Mouse (Mus musculus): ENCODE data around the gene Tedc2. TPM values are rescaled to one million over a fixed set of nuclear protein-coding genes. Genes with fewer than 3 reads are reported as not detected.
A peak's percentile ranks its signal among the peaks of the same experiment; 100 is the strongest.

Gene Tedc2
- polyA plus RNA-seq, 1 experiment = 17.0 TPM

DNA sequence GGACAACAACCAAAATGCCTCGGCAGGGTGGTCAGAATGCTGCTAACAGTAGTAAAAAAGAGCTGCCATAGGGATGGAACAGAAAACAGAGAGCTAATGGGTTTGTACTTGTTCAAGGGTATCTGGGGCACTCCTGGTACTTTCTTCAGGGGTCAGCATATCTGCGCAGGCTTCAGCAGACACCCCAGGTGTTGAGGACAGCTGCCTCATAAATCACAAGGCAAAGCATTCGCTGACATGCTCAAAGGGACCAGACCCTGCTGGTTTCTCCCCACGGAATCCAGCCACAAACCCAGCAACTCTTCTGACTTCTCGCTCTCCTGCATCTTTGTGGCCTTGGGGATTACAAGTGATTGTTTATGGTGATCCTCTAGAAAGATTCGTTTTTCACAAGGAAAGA lies 2.0 kb upstream of the Tedc2 start:
- TF ChIP-seq CTCF (IDR thresholded peaks at IDR 0.05; ENCODE audit: extremely low read depth, insufficient read depth, low read length) (no peak), POLR2A (IDR thresholded peaks at IDR 0.05; ENCODE audit: extremely low read depth, insufficient read depth, low read length) (no peak)
- Histone ChIP-seq H3K27ac (ENCODE audit: insufficient read depth, low read length) (no peak overlapping the region), H3K4me3 (ENCODE audit: insufficient read depth, low read length) (no peak overlapping the region), H3K4me1 (ENCODE audit: control insufficient read depth, insufficient read depth, low read length) (peaks cover 4% of the 10 kb centered on the region; the same call in 1 of the 2 replicates)

DNA sequence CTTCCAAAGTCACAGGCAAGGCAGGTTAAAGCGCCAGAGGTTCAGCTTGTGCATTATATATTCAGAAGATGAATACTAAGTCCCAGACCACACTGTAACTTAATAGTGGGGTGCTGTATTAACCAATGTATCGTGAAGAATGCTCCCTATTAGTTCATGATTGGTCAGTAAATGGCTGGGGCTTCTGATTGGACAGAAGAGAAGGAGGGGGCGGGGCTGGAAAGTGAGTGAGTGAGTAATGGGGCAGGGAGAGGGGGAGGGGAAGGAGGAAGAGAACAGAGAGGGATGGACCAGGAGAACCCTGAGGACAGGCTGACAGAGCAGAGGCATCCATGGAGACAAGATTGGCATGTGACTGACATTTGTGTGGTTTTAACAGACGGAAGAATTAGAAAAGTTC lies 3.8 kb downstream of the Tedc2 start:
- H3K27ac ChIP-seq (ENCODE audit: insufficient read depth, low read length) = no peak overlapping the region
- peaks cover 4% of the 10 kb centered on the region; the same call in 1 of the 2 replicates for H3K4me1 ChIP-seq (ENCODE audit: control insufficient read depth, insufficient read depth, low read length)
- no peak for TF ChIP-seq CTCF (IDR thresholded peaks at IDR 0.05; ENCODE audit: extremely low read depth, insufficient read depth, low read length)
- no peak overlapping the region for H3K4me3 ChIP-seq (ENCODE audit: insufficient read depth, low read length)

DNA sequence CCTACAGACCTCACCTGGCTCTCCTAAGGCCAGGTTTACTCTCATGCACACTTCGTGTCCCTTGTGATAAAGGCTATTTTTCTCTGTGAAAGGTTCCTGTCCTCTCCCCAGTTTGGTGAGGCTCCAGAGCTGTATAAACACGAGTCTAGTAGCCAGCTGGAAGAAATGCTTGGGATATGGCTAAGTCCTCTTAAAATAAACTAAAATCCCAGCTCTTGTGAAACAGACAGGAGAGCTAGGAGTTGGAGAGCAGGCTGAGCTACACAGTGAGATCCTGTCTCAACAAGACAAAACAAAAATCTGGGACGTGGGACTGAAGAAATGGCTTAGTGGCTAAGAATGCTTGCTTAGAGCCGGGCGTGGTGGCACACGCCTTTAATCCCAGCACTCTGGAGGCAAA lies 7.5 kb downstream of the Tedc2 start:
- no peak for TF ChIP-seq POLR2A (IDR thresholded peaks at IDR 0.05; ENCODE audit: extremely low read depth, insufficient read depth, low read length)
- no peak for TF ChIP-seq CTCF (IDR thresholded peaks at IDR 0.05; ENCODE audit: extremely low read depth, insufficient read depth, low read length)
- H3K4me1 ChIP-seq (ENCODE audit: control insufficient read depth, insufficient read depth, low read length) = peaks cover 1% of the 10 kb centered on the region; the same call in 1 of the 2 replicates
- H3K4me3 ChIP-seq (ENCODE audit: insufficient read depth, low read length) = no peak overlapping the region
- no peak overlapping the region for H3K27ac ChIP-seq (ENCODE audit: insufficient read depth, low read length)

DNA sequence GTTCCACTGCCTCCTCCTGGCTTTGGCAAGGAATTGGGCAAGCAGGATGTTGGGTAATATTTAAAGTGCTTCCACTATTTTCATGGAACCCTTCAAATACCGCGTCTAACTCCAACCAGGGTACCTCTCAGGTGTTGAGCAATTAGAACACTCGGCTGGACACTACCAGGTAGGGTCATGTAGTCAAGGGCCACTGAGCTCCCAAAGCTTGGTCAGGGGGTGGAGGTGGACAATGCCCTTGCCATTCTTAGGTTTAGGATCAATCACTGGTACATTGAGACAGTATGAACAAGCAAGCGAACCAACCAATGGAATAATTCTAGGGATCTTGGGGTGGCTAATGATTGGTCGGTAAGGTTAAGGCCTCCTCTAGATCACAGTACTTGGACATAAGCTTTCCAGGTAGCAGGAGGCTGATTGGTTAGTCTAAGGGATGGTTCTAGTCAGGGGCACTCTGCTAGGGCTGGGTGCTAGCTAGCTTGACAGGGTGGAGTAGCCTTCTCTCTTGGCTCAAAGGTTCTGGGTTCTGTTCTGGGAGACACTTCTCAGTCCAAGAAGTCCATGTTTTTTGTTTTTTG lies 8.1 kb downstream of the Tedc2 start:
- peak; percentile 46 for TF ChIP-seq CTCF (IDR thresholded peaks at IDR 0.05; ENCODE audit: extremely low read depth, insufficient read depth, low read length)
- no peak for TF ChIP-seq POLR2A (IDR thresholded peaks at IDR 0.05; ENCODE audit: extremely low read depth, insufficient read depth, low read length)
- Histone ChIP-seq H3K27ac (ENCODE audit: insufficient read depth, low read length) (no peak overlapping the region), H3K4me1 (ENCODE audit: control insufficient read depth, insufficient read depth, low read length) (peaks cover 5% of the 10 kb centered on the region)

DNA sequence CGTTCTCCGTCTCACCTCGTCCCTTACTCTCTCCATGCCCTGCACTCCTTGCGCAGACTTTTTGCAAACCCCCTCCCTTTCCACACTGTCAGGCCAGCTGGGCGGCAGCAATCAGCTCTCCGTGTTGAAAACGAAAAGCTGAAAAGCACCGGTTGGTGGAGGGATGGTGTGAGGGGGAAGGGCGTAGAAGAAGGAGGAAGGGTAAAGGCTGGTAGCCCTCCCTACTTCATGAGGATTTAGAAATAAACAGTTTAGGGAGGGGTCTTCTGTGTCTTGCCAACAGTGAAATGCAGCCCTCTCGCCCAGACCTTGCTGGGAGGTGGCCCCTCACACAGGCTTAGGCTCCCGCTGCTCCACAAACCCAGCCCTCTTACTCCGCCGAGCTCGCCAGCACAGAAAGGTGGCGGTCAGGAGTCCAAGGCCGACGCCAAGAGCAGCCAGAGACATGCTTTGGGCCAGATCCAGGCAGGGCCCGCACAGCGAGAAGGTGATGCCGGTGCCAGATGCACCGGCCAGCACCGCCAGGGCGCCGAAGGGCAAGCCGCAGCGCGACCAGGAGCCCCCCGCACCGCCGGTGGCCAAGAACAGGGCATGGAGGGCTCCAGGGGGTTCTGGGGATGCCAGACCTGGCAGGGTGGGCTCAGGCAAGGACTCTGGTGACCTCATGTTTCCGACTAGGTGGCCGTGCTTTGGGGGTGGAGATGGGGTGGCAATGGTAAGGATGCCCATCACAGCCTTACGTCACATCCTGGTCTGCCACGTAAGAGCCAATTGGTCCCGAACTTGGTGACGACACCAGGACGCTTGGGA lies 8.8 kb downstream of the Tedc2 start:
- TF ChIP-seq CTCF (IDR thresholded peaks at IDR 0.05; ENCODE audit: extremely low read depth, insufficient read depth, low read length) (no peak), POLR2A (IDR thresholded peaks at IDR 0.05; ENCODE audit: extremely low read depth, insufficient read depth, low read length) (peak; percentile 85)
- H3K27ac ChIP-seq (ENCODE audit: insufficient read depth, low read length) = peak overlapping the region; percentile 87
- peak overlapping the region; percentile 37 for H3K4me3 ChIP-seq (ENCODE audit: insufficient read depth, low read length)
- peaks cover 7% of the 10 kb centered on the region for H3K4me1 ChIP-seq (ENCODE audit: control insufficient read depth, insufficient read depth, low read length)

More for the DNA sequence above, 8.1 kb downstream of the Tedc2 start:
- H3K4me3 ChIP-seq (ENCODE audit: insufficient read depth, low read length) = peak overlapping the region; percentile 37; the same call in 1 of the 2 replicates

DNA sequence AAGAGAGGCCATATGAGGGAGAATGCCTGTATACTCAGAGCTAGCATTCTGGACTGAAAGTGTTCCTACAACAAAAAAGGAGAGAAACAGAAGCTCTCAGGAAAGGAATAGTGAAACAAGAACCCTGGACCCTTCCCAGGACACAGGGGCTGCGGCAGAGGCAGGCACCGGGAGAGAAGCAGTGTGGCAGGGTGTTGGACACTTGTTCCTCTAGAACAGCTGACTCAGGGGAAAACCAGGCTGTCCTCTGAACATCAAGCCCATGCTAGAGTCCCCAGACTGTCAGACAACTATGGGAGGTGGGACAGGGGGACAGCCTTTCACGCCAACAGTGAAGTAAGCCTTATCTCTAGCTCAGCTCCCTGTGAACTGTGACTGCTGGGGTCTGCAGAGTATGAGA lies 10.1 kb downstream of the Tedc2 start:
- no peak overlapping the region for H3K27ac ChIP-seq (ENCODE audit: insufficient read depth, low read length)
- peaks cover 10% of the 10 kb centered on the region for H3K4me1 ChIP-seq (ENCODE audit: control insufficient read depth, insufficient read depth, low read length)
- TF ChIP-seq POLR2A (IDR thresholded peaks at IDR 0.05; ENCODE audit: extremely low read depth, insufficient read depth, low read length) (no peak), CTCF (IDR thresholded peaks at IDR 0.05; ENCODE audit: extremely low read depth, insufficient read depth, low read length) (no peak)
- no peak overlapping the region for H3K4me3 ChIP-seq (ENCODE audit: insufficient read depth, low read length)

DNA sequence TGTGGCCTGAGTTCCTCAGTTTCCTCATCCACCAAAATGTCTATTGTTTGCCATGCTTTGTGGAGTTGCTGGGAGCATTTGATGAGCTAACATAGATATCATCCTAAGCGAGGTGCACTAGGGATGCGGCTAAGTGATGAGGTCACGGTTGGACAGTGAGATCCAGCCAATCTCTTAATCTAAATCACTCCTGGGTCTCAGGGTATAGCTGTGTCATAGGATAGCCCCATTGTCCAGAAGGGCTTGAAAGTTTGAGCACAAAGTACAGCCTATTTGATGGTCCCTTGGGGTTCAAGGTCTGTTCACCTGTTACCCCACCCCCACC lies 10.8 kb downstream of the Tedc2 start:
- TF ChIP-seq POLR2A (IDR thresholded peaks at IDR 0.05; ENCODE audit: extremely low read depth, insufficient read depth, low read length) = no peak
- TF ChIP-seq CTCF (IDR thresholded peaks at IDR 0.05; ENCODE audit: extremely low read depth, insufficient read depth, low read length) = no peak
- no peak overlapping the region for H3K4me3 ChIP-seq (ENCODE audit: insufficient read depth, low read length)

DNA sequence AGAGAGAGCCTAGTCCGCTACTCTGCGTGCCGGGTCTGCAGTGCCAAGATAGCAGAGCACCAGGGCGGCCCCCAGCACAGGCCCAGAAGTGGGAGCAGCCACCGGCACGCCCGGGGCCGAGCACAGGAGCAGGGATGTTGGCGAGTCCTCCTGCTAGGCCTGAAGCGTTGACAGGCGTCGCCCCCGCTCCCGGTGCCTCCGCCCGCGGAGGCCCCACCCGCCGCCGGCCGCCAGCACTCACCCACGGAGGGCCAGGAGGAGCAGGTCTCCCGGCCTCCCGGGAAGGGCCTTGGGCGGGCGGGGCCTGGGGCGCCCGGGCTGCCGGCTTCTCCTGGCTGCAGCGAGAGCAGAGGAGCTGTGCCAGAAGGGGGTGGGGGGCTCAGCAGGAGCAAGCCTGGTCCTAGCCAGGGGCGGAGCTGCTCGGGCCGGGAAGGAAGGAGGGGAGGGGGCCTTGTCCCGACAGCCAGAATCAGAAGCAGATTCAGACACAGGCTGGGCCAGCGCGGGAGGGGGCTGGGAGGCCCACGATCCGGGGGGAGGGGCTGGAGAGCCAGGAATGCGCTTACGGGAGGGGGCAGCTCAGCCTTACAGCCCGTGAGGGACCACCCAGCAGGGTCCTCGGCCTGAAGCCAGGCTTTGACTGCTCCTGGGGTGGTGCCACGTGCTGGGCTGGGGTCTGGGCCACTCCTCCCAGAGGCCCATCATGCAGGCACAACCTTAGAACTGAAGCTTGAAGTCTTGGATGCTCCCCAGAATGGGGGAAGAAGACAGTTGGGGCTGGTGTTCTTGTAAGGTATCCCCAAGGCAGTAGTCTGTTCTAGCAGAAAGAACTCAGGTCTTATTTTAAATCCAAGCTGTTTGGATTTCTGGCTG lies 11.4 kb downstream of the Tedc2 start, which contains the start of gene Ntn3:
Gene Ntn3, minus strand, starts transcription at position 489 of the 873 bp plus-strand sequence.
- H3K27ac ChIP-seq (ENCODE audit: insufficient read depth, low read length) = peak within 1 kb of the TSS; percentile 94
- H3K4me1 ChIP-seq (ENCODE audit: control insufficient read depth, insufficient read depth, low read length) = peaks cover 10% of the 10 kb centered on the region
- peak within 1 kb of the TSS; percentile 31 for H3K4me3 ChIP-seq (ENCODE audit: insufficient read depth, low read length)
- TF ChIP-seq CTCF (IDR thresholded peaks at IDR 0.05; ENCODE audit: extremely low read depth, insufficient read depth, low read length) = no peak
- TF ChIP-seq POLR2A (IDR thresholded peaks at IDR 0.05; ENCODE audit: extremely low read depth, insufficient read depth, low read length) = no peak

More for the DNA sequence above, 10.8 kb downstream of the Tedc2 start:
- peak overlapping the region; percentile 14; the same call in 1 of the 2 replicates for H3K27ac ChIP-seq (ENCODE audit: insufficient read depth, low read length)
- H3K4me1 ChIP-seq (ENCODE audit: control insufficient read depth, insufficient read depth, low read length) = peaks cover 10% of the 10 kb centered on the region

DNA sequence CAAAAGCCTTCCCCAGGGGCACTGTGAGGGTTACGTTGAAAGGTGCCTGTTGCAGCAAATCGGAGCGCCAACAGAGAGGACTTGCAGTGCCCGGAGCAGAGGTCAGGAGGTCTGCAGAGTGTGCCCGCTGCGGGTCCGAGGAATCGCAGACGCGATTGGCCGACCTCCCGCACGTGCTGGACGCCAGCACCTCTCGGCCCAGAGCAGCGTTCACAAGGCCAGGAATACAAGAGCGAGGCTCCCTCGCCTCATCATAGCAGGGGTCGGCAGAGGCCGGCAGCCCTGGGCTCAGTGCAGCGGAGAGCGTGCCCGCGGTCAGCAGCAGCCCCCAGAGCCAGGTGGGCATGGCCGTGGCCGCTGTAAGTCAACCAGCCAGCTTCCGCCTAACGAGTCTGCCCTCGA lies 12.0 kb downstream of the Tedc2 start:
- Histone ChIP-seq H3K4me3 (ENCODE audit: insufficient read depth, low read length) (peak overlapping the region; percentile 31), H3K4me1 (ENCODE audit: control insufficient read depth, insufficient read depth, low read length) (peaks cover 10% of the 10 kb centered on the region), H3K27ac (ENCODE audit: insufficient read depth, low read length) (peak overlapping the region; percentile 94)
- no peak for TF ChIP-seq POLR2A (IDR thresholded peaks at IDR 0.05; ENCODE audit: extremely low read depth, insufficient read depth, low read length)
- TF ChIP-seq CTCF (IDR thresholded peaks at IDR 0.05; ENCODE audit: extremely low read depth, insufficient read depth, low read length) = no peak

Measured in cortical plate, adult 2 months (tissue).